Mouse (Mus musculus): Measurements from ENCODE around the gene Eps15l1.

GRCm38 (mm10) chr8:72354272-72354671 lies 67.0 kb downstream of the Eps15l1 start:
- TF ChIP-seq CTCF (IDR thresholded peaks at IDR 0.05; ENCODE audit: borderline replicate concordance, control insufficient read depth, extremely low read depth, insufficient read depth, low read length, poor library complexity) (no peak), POLR2A (IDR thresholded peaks at IDR 0.05; ENCODE audit: control insufficient read depth, extremely low read depth, insufficient read depth, low read length, poor library complexity) (no peak)
